8 mouse cellular contexts compared by ENCODE assay signal in the genomic region with DNA sequence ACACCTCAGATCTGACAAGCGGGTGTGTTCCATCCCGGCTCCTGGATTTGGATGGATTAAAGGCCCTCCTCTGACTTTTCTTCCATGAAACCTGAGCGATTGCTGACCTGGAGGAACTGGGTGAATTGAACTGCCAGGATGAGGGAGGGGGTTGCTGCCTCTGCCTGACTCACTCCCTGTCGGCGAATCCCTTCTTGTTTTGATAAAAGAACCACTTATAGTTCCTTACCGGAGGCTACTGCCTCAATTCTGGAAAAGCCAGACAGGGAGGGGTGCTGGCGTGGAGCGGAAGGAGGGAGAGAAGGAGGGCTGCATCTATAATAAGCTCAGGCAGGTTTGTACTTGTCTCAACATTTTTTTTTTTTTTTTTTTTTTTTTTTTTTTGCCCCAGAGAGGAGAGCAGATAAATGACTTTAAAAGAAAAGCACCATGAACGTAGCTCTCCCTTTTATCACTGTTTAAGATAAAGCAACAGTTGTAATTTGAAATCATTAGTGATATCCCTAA.
DNase-seq lines count a peak whose midpoint lies in the region; ATAC-seq lines count a peak whose summit lies in the region.

No protein-coding gene starts in this region.

- H3K4me1 ChIP-seq in embryonic facial prominence, embryonic 11.5 days (ENCODE audit: control insufficient read depth, insufficient read depth, low read length), result no peaks in the 10 kb centered on the region
- peaks cover 18% of the 10 kb centered on the region for H3K4me1 ChIP-seq in hindbrain, embryonic 12.5 days
- H3K4me1 ChIP-seq in liver, embryonic 13.5 days (replicated peaks), result peaks cover 56% of the 10 kb centered on the region

- peak overlapping the region; percentile 54 for H3K4me3 ChIP-seq in embryonic facial prominence, embryonic 11.5 days (ENCODE audit: low read depth, low read length)
- H3K4me3 ChIP-seq in hindbrain, embryonic 12.5 days, result peak overlapping the region; percentile 66
- peak overlapping the region; percentile 69 for H3K4me3 ChIP-seq in liver, embryonic 13.5 days (replicated peaks)

- H3K4me2 ChIP-seq in embryonic facial prominence, embryonic 11.5 days (ENCODE audit: low read depth, low read length), result peak overlapping the region; percentile 97
- peak overlapping the region; percentile 98 for H3K4me2 ChIP-seq in hindbrain, embryonic 12.5 days (replicated peaks)
- peak overlapping the region; percentile 94 for H3K4me2 ChIP-seq in liver, embryonic 13.5 days

- peak overlapping the region; percentile 65 for H3K27ac ChIP-seq in embryonic facial prominence, embryonic 11.5 days (replicated peaks; ENCODE audit: low read depth, low read length)
- peak overlapping the region; percentile 86; the same call in 1 of the 2 replicates for H3K27ac ChIP-seq in hindbrain, embryonic 12.5 days
- no peak overlapping the region for H3K27ac ChIP-seq in liver, embryonic 13.5 days

- no peaks in the 10 kb centered on the region for H3K9me3 ChIP-seq in embryonic facial prominence, embryonic 11.5 days (replicated peaks; ENCODE audit: control insufficient read depth, low read length)
- no peaks in the 10 kb centered on the region for H3K9me3 ChIP-seq in hindbrain, embryonic 12.5 days (replicated peaks)
- no peaks in the 10 kb centered on the region for H3K9me3 ChIP-seq in liver, embryonic 13.5 days (replicated peaks)

- H3K36me3 ChIP-seq in embryonic facial prominence, embryonic 11.5 days (replicated peaks; ENCODE audit: control insufficient read depth, insufficient read depth, low read depth, low read length), result no peaks in the 10 kb centered on the region
- H3K36me3 ChIP-seq in hindbrain, embryonic 12.5 days, result no peaks in the 10 kb centered on the region
- H3K36me3 ChIP-seq in liver, embryonic 13.5 days, result no peaks in the 10 kb centered on the region

- peak; percentile 37 to 46 for DNase-seq in left cerebral cortex, postnatal 36 days (ENCODE audit: low spot score in 2 of 2)
- no peak for DNase-seq in left cerebral cortex, adult 9 months (ENCODE audit: low spot score in 2 of 2)
- DNase-seq in embryonic facial prominence, embryonic 11.5 days (ENCODE audit: low spot score), result peak; percentile 63
- DNase-seq in liver, embryonic 13.5 days, result no peak
- DNase-seq in skeletal muscle tissue, adult 2 months (ENCODE audit: low read depth, low spot score), result peak; percentile 18
- DNase-seq in gastrocnemius, postnatal 4 days (ENCODE audit: low spot score in 2 of 2), result no peak
- DNase-seq in frontal cortex, postnatal 10 days (ENCODE audit: low spot score in 2 of 2), result no peak

- no peaks in the 10 kb centered on the region; the same call in 1 of the 2 replicates for H3K27me3 ChIP-seq in embryonic facial prominence, embryonic 11.5 days (ENCODE audit: control insufficient read depth, insufficient read depth, low read length)
- peaks cover 10% of the 10 kb centered on the region for H3K27me3 ChIP-seq in hindbrain, embryonic 12.5 days
- peaks cover 57% of the 10 kb centered on the region for H3K27me3 ChIP-seq in liver, embryonic 13.5 days

- H3K9ac ChIP-seq in embryonic facial prominence, embryonic 11.5 days (replicated peaks; ENCODE audit: low read length), result peak overlapping the region; percentile 60; the same call in 1 of the 2 replicates
- H3K9ac ChIP-seq in hindbrain, embryonic 12.5 days, result peak overlapping the region; percentile 78
- H3K9ac ChIP-seq in liver, embryonic 13.5 days, result no peak overlapping the region

- intact Hi-C loops in left cerebral cortex, postnatal 36 days (cut with DNase I), result loop anchor here (2.0 kb wide), 1 partner anchor 47 kb away; no protein-coding TSS in a partner anchor

- 1% methylated on average over 9 of the region's 9 CpGs for WGBS in embryonic facial prominence, embryonic 11.5 days
- 2% methylated on average over 9 of the region's 9 CpGs for WGBS in hindbrain, embryonic 12.5 days
- 5% methylated on average over 9 of the region's 9 CpGs for WGBS in liver, embryonic 13.5 days (ENCODE audit: insufficient replicate concordance)

- ATAC-seq in embryonic facial prominence, embryonic 11.5 days (replicated peaks; ENCODE audit: insufficient number of reproducible peaks, low FRiP score, low TSS enrichment, low read depth), result 0 out of 2 replicates have a peak, but pooled peaks have one; percentile 3
- 0 out of 2 replicates have a peak, but pooled peaks have one; percentile 1 for ATAC-seq in hindbrain, embryonic 12.5 days (ENCODE audit: low FRiP score)
- ATAC-seq in liver, embryonic 13.5 days (ENCODE audit: low read depth), result no peak

Comparison
In these comparisons a context has a peak if more than half of its experiments do, and no peak if none do; other contexts are left out.
1. DNase-seq: peak in left cerebral cortex, postnatal 36 days (2 of 2), embryonic facial prominence, embryonic 11.5 days (single experiment) and skeletal muscle tissue, adult 2 months (single experiment); none in left cerebral cortex, adult 9 months (0 of 2), liver, embryonic 13.5 days (single experiment), gastrocnemius, postnatal 4 days (0 of 2) and frontal cortex, postnatal 10 days (0 of 2).
2. Peak in every context shown above with its lines, with median percentiles within 50 percentile points of each other: H3K4me2 ChIP-seq and H3K4me3 ChIP-seq.